Mouse (Mus musculus): ENCODE data around the gene Ergic2.

The Ergic2 gene

DNA sequence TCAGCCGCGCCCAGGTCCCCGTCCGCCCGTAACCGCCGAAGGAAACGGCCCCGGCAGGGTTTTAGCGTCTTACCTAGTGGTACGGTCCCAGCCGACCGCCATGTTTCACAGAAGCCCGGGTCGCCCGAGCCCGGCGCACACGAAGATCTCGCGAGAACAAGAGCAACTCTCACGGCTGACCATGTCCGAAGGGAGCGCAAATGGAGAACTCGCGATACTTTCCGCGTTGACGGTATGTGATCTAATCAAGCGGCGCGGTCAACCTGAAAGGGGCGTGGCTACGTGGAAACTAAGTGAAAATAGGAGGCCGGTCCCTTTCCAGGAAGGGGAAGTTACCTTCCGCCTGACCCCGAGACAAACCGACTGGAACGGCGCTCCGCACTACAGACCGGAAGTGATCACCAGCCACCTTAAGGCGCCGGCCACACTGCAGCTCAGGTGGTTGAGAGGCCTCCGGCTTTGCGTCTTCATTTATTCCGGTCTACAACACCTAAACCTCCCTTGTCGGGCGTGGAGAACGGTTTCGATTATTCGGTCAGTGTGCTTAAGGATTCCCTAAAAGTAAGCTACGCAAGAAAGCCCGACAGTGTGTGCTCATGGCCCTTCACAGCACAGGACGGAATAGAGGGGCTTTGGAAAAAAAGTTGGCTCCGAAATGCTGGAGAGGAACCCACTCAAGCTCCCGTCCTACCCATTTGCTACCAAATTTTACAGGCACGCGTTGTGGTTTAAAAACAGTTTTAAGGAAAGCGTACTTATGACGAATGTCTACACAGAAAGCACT is at the start of gene Ergic2:
TSS of gene Ergic2 (minus strand) at position 478 of the 784 bp plus-strand sequence.
- DNase-seq (ENCODE audit: low read depth, low spot score), result peak; percentile 99

DNA sequence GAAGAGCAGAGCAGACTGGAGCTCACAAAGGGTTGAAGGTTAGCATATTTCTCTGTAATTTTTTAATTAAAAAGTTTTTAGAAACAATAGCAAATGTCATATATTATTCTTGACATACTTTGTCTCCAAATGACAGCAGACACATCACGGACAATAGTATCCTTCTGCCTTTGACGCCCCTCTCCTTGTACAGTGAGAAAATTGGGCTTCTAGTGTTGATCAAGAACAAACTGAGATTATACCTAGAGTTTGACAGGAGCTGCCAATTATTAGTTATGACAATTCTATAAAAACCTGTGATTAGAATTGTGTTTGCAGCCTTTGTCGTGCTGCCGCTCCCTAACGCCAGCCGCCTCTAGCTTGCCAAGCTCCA is 48.5 kb upstream of the Ergic2 start:
- DNase-seq (ENCODE audit: low read depth, low spot score), result no peak

DNA sequence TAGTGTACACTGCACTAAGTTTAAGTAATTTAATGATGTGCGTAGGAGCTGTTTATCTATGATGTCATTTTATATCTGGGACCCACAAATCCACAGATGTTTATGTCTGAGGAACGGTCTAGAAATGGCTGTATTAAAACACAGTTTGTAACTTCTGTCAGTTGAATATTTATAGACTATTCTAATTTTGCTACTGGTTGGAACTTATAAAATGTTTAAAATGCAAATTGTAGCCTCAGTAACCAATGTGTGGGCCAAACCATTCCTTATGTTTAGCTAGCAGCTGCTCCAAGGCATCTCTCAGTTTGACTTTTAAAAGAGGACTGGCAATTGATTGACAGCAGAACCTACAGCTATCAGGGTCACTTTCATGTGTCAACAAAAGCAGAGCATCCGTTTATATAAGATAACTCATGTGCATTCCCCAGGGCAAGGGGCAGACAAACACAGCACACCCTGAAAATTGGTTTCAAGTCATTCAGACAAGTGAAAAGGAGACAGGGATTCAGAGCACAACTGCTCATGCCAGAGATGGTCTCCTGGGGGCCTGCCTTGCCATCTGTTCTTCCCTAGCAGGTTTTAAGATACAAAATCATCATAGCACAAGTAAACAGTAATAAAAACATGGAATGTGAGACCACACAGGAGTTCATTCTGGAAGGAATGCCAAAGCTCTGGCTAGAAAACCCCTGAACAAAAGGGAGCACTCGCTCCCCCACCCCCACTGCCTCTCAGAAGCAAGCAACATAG is 48.0 kb upstream of the Ergic2 start:
- DNase-seq (ENCODE audit: low read depth, low spot score), result no peak

DNA sequence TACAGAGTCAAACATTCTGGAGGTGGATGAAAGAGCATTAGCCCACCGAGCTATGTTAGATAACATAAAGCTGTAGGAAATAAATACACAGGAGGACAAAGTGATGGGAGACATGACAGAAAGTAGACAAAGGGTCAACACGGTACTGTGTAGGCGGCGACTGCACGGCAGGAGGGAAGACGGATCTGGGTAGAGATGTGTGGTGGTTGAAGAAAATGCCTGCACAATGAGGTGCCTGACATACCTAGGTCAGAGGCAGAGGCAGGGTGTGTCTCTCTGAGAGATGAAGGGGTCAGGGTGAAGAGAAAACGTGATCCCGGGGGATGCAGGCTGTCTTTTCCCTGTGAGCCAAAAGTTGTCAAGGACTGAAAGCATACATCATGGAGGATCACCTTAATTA is 46.9 kb upstream of the Ergic2 start:
- no peak for DNase-seq (ENCODE audit: low read depth, low spot score)

DNA sequence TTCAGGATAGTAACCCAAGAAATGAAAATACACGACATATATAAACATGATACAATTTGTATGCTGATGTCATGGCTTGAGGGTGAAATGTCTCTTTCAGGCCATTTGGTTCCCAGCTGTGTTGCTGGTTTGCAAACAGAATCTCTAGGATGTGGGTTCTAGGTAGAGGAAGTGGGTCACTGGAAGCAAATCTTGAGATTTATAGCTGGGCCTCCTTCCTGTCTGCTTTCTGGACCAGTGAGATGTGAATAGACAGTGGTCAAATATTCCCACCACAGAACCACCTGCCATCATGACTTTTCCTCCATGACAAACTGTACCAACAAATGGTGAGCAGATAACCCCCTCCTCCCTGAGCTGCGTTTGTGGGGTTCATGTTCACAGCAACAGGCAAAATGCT is 45.6 kb upstream of the Ergic2 start:
- DNase-seq (ENCODE audit: low read depth, low spot score), result no peak

DNA sequence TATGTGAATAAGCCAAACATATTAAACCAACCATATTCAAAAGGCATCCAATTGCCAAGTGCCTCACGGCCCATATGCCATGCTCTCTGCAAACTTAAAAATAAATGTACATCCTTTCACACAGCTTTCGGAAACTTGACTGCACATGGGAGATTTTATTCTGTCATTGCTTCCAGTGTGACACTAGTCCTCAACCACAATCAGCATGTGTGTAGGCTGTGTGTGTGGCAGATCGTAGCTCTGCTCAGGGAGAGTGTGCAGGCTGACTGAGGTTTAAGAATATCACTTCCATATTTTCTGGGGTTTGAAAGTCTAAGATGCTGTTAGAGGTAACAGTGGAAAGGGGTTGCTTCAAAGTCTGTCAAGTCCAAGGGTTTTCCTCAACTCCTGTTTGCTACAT is 43.9 kb upstream of the Ergic2 start:
- no peak for DNase-seq (ENCODE audit: low read depth, low spot score)

DNA sequence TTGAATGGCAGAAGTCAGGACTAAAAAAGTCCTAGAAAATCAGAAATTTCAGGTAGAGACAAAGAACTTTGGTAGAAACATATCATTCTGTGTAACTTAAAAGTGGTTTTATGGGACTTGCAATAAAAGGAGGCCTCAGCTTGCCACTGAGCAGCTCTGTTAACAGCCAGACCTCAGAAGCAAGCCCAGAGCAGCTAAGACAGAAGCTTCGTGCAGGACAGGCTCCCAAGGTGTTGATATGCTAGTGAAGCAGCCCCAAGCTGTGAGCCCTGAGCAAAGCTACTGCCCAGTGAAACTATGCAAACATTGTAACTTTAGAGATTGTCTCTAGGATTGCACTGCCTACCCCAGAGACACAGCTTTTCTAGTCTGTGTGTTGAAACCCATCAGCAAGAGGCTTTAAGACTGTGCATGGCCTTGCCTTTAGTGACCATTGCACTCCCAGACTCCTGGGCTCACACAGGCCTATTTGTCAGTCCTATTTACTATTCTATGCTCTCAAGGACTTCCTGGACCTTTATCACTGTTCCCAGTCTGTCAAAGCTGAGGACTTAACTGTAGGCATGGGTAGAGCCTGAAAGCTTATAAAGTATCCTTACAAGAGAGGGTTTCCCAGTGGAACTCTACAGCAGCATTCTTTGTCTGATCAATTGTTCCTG is 43.4 kb upstream of the Ergic2 start:
- no peak for DNase-seq (ENCODE audit: low read depth, low spot score)

DNA sequence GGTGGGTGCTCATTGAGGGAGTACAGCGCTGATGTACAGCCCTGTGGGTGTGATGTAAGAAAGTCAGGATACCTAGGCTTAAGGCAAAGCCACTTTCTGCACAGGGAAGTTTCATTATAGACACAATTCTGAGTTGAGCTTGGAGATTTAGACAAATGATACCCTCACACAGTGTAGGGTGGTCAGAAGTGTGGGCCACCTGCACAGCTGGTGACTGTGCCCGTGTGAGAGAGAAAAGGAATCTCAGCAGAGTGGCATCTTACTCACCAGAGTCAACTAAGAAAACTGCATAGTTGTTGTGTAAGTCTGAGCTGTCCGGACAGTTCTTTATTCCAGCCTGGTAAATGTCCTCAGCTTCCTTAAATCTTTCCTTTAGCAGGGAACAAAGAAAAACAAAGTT is 37.0 kb upstream of the Ergic2 start:
- DNase-seq (ENCODE audit: low read depth, low spot score), result no peak

DNA sequence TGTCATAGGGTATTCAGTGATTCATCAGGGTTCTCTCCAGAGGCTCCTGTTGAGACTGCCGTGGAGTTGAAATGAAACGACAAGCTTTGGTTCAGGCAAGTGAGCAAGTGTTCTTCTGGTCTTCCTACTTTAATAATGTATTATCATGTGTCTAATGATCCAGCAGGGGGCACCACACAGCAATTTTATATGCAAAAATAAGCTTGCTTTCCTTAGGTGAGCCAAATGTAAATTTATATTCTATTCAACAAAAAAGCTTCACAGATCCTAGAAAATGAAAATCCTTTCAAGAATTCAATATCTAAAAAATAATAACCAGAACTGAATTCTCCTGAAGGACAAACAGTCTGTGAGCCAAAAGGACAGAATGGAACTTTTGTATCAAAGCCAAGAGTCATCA is 36.5 kb upstream of the Ergic2 start:
- DNase-seq (ENCODE audit: low read depth, low spot score), result no peak

DNA sequence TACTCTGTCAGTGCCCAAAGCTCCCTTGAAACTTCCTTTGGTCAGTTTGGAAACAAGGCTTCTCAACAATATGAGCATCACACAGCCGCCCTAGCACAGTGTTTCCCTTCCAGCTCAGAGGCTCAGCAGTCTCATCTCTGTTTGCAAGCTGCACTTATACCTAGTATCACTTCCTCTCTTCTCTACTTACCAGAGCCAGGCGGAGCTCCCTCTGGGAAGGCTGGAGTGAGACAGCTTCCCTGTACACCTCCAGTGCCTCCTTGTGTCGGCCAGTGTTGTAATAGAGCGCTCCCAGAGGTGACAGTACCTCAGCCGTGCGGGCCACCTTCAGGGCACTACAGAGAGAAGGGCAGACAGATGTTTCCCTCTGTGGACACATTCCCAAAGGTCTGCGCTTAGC is 34.4 kb upstream of the Ergic2 start:
- no peak for DNase-seq (ENCODE audit: low read depth, low spot score)

DNA sequence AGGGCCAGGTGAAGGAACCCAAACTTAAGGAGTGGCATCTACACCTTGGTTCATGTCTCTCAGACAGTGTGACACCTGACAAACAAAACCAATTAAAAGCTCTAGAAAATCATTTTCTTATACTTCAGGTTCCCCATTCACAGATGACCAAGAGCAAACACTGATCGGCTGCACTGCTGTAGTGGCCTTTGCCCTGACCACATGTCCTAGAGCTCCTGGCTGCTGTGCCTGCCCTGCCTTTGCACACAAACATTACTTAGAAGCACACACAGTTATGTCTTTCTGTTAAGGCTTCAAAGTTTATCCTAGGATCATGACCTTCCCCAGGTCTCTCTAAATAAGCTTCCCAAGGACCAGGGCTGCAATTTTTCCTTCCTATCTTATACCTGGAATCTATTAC is 32.7 kb upstream of the Ergic2 start:
- DNase-seq (ENCODE audit: low read depth, low spot score), result no peak

DNA sequence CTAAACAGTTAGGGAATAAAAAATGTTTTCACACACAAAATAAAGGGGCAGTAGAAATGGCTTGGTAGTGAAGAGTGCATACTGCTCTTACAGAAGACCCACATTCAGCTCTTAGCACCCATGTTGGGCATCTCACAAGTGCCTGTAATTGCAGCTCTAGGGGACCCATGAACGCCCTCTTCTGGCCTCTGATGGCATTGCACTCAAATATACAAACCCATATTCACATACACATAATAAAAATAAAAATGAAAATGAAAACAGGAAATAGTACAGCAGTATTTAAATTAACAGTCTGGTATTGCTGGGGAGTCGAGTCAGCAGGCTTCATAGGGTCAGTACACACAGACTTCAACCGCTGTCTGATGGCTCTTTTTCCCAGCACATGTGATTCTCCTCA is 30.1 kb upstream of the Ergic2 start:
- DNase-seq (ENCODE audit: low read depth, low spot score), result no peak

DNA sequence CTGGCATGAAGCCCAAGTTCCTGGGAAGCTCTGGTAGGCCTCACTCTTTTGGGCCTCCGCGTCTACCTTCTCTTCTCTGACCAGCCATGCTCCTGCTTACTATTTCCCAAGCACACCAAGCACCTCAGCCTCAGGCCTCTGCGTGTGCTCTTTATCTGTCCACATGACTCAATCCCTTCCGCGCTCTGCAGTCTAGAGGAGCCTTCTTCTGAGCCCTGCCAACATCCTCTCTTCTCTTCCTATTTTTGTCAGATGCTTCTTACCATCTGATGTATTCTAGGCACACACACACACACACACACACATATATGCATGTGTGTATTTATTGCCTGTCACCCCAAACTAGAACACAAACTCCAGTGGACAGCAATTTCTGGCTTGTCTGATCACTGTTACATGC is 29.5 kb upstream of the Ergic2 start:
- no peak for DNase-seq (ENCODE audit: low read depth, low spot score)

DNA sequence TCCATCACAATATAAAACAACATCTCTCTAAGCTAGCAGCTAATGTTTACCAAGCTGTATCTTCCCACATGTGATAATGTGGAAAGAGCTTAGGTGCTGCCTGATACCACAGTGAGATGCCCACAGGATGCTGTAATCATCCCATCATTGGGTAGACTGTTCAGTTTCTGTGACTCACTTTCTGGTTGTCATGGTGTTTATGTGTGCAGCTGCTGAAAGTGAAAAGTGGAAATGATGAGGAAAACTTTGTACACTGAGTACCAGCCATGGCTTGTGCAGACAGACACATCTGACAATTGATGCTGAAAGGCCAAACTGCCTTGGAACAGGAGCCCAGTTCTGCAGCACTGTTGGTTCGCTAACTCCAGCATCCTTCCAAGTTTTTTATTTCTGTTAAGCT is 27.1 kb upstream of the Ergic2 start:
- DNase-seq (ENCODE audit: low read depth, low spot score), result no peak

DNA sequence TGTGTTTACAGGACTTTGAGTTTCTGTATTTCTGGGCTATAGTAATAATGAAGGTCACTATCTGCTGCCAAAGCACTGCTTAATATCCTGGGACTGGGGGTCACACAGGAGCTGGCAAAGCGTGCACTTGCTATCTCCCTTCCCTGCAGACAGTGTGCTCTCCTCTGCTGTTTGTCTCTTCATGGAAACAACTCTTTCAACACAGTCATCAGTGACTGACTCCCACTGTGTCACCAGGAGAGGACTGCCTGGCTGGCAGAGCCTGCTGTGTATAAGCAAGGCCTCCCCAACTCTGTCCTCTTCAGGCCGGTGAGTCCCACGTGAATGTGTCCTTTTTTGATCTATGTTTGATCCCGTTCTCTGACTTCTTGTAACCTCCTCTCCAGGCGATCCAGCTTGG is 25.3 kb upstream of the Ergic2 start:
- no peak for DNase-seq (ENCODE audit: low read depth, low spot score)

DNA sequence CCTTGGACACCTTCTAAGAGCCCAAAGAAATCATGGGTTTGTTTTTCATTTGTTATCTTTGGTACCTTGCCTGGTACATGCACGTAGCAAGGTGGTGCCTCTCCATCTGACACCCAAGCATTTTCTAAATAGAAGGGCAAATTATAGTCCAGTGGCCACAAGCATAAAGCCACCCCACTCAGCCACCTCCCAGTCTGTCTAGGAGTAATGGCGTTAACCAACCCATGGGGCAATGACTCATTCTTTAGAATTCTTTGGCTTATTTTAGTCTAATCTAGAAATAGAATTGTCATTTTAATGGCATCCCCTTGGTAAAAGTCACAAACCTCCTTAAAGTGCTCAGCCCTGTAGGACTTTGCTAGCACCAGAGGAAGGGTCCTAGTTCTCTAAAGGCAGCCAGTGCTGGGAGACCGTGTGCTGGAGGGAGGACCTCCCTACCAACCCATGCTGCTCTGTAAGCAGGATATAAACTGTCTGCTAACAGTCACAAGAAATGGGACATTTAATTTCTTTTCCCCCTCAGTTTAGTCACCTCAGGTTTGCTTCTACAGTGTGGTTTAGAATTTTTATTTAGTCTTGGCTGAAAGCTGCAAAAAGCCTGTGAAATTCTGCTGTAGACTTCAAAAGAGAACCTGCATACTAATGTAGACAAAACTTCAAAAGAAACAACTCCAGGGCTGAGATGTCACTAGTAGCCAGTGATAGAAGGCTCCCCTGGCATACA is 22.1 kb upstream of the Ergic2 start:
- no peak for DNase-seq (ENCODE audit: low read depth, low spot score)

DNA sequence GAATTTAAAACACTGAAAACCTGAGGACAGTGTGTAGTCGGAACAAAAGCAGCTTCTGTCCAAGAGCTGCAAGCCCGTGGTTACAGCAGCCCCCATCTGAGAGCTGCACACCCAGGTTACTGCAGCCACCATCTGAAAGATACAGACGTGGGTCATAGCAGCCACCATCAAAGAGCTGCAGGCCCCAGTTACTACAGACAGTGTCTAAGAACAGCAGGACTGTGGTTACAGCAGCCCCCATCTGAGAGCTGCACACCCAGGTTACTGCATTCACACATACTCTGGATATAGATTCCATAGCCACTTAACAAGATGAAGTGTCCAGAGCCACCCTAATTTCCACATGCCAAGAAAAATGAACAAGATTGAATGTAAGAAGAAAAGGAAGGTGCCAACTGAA is 15.4 kb upstream of the Ergic2 start:
- no peak for DNase-seq (ENCODE audit: low read depth, low spot score)

DNA sequence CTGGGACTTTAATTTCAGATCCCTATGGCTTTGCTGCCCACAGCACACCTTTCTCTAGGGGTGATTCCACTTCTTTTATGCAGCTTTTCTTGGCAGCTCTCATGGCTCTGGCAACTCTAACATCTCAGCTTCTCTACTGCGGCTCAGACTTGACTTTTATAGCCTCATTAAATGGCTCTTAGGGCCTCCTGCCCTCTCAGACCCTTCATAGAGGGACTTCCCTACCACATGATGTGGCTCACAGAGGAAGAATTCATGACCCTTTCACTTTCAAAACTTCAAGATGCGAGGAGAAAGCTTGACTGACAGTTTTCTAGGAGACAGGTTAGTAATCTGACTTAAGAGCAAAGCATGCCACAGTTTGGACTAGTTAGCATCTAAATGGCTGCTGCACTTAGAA is 10.5 kb upstream of the Ergic2 start:
- no peak for DNase-seq (ENCODE audit: low read depth, low spot score)

DNA sequence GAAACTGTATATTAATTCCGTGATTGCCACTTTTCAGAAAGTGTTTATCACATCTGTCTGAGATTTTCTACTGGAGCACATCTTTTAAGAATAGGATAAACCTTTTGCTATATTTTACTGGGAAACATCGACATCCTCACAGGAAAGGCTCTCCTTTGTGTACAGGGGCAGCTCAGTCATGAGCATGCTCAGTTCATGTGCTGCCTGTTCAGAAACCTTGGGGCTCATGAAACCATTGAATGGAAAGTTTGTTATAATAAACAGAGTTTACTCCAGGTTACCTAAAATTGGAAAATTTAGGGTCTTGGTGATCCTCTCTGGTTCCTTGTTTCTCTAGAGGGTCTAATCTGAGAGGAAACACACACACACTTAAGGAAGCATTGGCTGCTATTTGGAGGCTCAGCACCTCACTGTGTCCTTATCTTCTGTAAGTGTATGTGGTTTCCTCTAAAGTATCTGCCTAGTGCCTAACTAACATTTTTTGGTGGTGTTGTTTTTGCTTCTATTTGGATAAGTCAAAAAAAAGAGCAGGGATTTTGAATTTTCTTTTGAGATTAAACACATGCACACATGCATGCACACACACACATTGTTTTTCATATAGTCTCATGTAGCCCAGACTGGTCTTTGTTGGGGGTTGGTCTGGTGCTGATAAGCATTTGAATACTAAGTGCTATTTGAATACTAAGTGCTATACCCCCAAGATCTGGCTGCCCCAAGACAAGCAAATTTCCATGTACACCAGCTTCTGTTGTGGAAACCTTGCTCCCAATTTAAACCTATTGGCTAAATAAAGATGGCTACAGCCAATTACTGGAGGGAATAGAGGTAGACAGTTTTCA is 6.3 kb upstream of the Ergic2 start:
- no peak for DNase-seq (ENCODE audit: low read depth, low spot score)

DNA sequence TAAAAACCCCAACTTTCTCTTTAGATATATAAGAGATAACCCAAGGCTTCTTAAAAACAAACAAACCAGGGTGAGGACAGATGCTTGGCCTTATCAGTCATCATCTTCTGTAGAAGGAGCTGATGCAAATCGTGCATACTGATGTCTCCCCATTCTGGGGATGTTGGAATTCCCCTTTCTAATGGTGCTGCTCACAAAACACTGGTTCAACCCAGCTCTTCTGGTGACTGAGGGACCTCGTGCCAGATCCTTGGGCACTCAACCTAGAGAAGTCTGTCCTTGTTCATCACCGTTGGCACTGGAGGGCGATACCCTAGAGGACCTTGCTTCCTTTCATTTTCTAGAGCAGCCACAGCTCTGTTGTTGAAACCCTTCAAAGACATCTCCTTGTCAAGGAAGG is 4.6 kb upstream of the Ergic2 start:
- DNase-seq (ENCODE audit: low read depth, low spot score), result no peak

DNA sequence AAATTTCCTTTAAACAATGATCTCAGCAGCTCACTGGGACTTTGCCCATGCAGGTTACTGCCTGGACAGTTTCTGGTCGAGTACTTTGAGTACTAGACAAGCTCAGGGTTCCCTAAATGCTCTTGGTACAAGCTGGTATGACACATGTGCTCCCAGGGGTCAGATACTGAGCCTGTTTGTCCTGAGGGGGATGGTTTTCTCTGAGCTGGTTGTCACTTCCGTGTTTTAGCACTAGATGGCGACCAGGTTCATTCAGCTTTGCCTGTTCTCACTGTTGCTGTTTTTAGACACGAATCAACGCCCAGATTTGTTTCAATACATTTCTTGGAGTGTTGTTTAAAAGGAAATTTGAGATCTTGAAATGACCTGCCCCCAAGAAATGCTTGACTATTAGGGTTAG is 2.6 kb upstream of the Ergic2 start:
- no peak for DNase-seq (ENCODE audit: low read depth, low spot score)

Measured in telencephalon, adult 2 months (tissue).